Mouse (Mus musculus) cerebellum, postnatal 14 days (tissue): ENCODE results near the gene Cartpt.
A peak's percentile ranks its signal among the peaks of the same experiment; 100 is the strongest.
"Not testable (repeated sequence)": the region's sequence is repeated elsewhere in the genome, so short reads cannot be mapped to it uniquely, and the experiment has no call there.

Experiments
- DNase-seq, 2 experiments: peaks; one replicate each; pipeline ENCODE4 v3.0.0; 2021; ENCODE audit warnings: mixed read lengths in 2 of 2

Gene Cartpt

GRCm38 (mm10) chr13:99900965-99901364, at the start of gene Cartpt:
Gene Cartpt (minus strand): TSS chr13:99901091.
- no peak for DNase-seq

- DNase-seq, result peak; percentile 53 to 61
Observed at GRCm38 (mm10) chr13:99947417-99947816, 46.5 kb upstream of the Cartpt start.

- no peak for DNase-seq
Observed at GRCm38 (mm10) chr13:99943525-99943924, 42.6 kb upstream of the Cartpt start.

GRCm38 (mm10) chr13:99940601-99941000, 39.7 kb upstream of the Cartpt start:
- peak; percentile 54 to 57 for DNase-seq

GRCm38 (mm10) chr13:99939320-99939671, 38.4 kb upstream of the Cartpt start:
- DNase-seq, result no peak

- DNase-seq, result peak; percentile 19 to 23
Observed at GRCm38 (mm10) chr13:99938606-99939319, 37.9 kb upstream of the Cartpt start.

- peak; percentile 32 to 44 for DNase-seq
Observed at GRCm38 (mm10) chr13:99937741-99938140, 36.9 kb upstream of the Cartpt start.

- DNase-seq, result no peak
Observed at GRCm38 (mm10) chr13:99932406-99932805, 31.5 kb upstream of the Cartpt start.

- no peak for DNase-seq
Observed at GRCm38 (mm10) chr13:99931502-99931901, 30.6 kb upstream of the Cartpt start.

GRCm38 (mm10) chr13:99926249-99926648, 25.4 kb upstream of the Cartpt start:
- no peak for DNase-seq

GRCm38 (mm10) chr13:99915632-99916031, 14.7 kb upstream of the Cartpt start:
- no peak for DNase-seq

- DNase-seq, result peak; percentile 13 to 20
Observed at GRCm38 (mm10) chr13:99900557-99900892, 366 bp downstream of the Cartpt start.

- peak; percentile 8 to 12 for DNase-seq
Observed at GRCm38 (mm10) chr13:99899670-99900556, 978 bp downstream of the Cartpt start.

- no peak for DNase-seq
Observed at GRCm38 (mm10) chr13:99898816-99899215, 2.1 kb downstream of the Cartpt start.

- DNase-seq, result no peak
Observed at GRCm38 (mm10) chr13:99885636-99886035, 15.3 kb downstream of the Cartpt start.

- not testable (repeated sequence) for DNase-seq
Observed at GRCm38 (mm10) chr13:99881774-99882173, 19.1 kb downstream of the Cartpt start.

- DNase-seq, result no peak
Observed at GRCm38 (mm10) chr13:99879696-99880095, 21.2 kb downstream of the Cartpt start.

- DNase-seq, result no peak
Observed at GRCm38 (mm10) chr13:99872059-99872458, 28.8 kb downstream of the Cartpt start.

- DNase-seq, result no peak
Observed at GRCm38 (mm10) chr13:99868438-99868837, 32.5 kb downstream of the Cartpt start.

- DNase-seq, result no peak
Observed at GRCm38 (mm10) chr13:99864331-99864730, 36.6 kb downstream of the Cartpt start.

GRCm38 (mm10) chr13:99860670-99861069, 40.2 kb downstream of the Cartpt start:
- no peak for DNase-seq

- DNase-seq, result peak; percentile 75 to 87
Observed at GRCm38 (mm10) chr13:99859082-99859481, 41.8 kb downstream of the Cartpt start.

GRCm38 (mm10) chr13:99857879-99858278, 43.0 kb downstream of the Cartpt start:
- DNase-seq, result peak; percentile 37 to 50

- DNase-seq, result no peak
Observed at GRCm38 (mm10) chr13:99857336-99857735, 43.6 kb downstream of the Cartpt start.
